Mouse (Mus musculus) right cerebral cortex, postnatal 14 days (tissue): ENCODE measurements around the gene Lrrc10b.

Experiments used
- DNase-seq: peaks from one replicate; pipeline ENCODE4 v3.0.0; 2022

Gene Lrrc10b

DNA sequence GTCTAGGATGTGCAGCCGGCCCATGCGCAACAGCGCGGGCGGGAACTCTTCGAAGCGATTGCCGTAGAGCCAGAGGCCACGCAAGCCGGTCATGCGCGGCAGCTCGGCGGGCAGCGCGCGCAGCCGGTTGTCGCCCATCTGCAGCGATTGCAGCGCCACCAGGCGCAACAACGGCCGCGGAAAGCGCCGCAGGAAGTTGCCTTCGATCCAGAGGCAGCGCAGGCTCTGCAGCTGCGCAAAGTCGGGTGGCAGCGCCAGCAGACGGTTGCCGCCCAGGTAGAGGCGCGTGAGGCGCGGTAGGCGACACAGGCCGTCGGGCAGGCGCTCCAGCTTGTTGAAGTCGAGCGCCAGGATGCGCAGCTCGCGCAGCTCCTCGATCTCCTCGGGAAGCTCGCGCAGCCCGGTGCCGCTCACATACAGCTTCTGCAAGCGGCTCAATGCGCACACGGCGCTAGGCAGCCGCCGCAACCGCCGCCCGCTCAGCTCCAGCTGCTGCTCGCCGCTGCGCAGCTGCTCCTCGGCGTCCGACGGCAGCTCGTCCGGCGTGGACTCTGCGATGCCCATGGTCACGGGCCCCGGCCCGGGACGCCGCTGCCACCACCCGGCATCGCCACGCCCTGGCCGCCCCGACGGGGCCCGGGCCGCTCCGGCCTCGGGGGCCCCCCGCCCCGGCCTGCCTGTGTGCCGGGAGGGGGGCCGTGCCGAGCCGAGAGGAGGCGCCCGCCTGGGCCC lies at the start of gene Lrrc10b:
TSS of gene Lrrc10b (minus strand) at position 722 of the 732 bp plus-strand sequence.
- peak; percentile 76 for DNase-seq

DNA sequence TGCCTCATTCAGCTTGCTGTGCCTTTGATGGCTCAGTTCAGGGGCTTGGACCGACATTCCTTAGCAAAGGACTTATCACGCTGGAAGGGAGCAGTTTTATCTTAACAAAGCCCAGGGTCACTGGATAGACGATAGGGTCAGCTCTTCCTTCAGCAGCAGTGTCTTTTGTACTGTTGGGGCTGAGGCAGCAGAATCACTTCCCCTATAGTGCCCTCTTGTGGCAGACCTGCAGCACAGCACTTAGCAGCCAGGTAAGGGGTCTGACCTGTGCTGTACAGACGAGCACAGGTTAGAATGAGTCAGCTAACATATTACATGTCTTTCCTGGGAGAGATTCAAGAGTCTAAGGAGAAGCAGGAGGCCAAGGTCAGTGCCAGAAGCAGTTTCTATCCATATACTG lies 45.3 kb upstream of the Lrrc10b start:
- DNase-seq = no peak

DNA sequence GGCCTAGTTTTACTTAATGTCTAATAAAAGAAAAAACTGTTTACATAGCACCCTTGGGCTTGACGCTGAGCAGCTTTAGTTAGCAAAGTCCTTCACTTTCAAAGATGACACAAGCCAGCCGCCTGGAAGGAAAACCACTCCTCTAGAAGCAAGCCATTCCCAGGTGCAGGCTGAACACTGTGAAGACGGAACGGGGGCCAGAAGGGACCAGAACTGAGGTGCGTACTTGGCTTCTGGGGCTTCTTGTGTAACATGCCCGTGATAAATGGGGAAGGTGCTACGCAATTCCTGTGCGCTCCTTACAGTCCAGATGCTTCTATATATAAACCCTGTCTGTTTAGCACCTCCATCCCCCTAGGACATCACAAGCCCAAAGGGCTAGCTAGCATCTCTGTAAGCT lies 43.3 kb upstream of the Lrrc10b start:
- DNase-seq = no peak

DNA sequence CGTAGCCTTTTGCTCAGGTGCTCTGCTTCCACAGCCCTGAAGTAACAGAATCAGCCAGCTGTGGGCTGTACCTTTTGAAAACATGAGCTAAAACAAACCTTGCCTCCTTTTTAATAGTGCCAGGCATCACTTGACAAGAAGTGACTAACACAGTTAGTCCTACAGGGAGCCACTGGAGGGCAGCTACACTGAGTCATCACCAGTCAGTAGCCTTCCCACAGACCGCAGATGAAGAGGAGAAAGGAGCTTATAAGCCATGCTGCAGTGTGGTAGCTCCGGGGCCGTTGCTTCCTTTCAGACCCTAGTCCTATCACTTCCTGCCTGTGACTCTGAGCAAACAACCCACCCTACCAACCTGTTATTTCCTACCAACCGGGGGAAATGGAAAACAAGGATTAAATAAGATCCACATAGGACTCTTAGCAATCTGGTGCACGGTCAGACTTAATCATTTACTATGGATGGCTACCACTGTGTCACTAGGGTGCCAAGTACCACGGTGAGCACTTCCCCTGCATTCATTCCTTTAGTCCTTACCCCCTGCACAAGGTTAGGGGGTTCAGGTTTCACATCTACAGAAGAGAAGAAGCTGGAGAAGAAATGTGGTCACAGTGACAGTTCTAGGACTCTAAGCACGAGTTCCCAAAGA lies 40.4 kb upstream of the Lrrc10b start:
- no peak for DNase-seq

DNA sequence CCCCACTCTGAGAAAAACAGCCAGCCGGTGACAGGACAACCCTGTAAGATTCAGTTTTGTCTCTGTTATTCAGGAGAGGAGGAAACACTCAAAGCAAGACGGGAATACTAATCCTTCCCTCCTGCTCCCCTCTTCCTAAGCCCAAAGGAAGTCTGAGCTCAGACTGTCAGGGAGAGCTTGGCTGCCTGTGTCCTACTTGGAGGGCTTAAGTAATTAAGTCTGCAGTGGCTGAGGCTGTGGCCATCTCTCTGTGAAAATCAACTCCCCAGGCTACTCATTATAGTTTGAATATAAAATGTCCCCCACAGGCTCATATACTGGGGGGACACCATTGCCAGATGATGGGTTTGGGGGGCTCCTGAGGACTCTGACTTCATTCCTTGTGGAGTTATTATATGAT lies 39.7 kb upstream of the Lrrc10b start:
- no peak for DNase-seq

DNA sequence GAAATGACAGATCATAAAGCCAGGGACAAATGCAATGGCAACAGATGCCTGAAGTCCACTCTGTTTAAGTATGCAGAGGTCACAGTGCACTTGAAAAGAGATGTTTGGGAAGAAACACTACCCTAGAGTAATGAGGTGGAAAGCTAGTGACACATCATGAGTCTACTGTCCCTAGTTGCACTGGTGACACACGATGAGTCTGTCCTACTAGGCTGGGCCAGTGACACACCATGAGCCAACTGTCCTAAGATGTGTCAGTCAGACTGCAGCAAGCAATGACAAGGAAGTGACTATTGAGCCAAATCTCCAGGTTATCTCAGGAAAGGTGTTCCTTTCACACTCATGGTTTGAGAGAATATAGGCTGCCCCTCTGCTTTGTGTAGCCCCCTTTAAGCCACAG lies 38.4 kb upstream of the Lrrc10b start:
- no peak for DNase-seq

DNA sequence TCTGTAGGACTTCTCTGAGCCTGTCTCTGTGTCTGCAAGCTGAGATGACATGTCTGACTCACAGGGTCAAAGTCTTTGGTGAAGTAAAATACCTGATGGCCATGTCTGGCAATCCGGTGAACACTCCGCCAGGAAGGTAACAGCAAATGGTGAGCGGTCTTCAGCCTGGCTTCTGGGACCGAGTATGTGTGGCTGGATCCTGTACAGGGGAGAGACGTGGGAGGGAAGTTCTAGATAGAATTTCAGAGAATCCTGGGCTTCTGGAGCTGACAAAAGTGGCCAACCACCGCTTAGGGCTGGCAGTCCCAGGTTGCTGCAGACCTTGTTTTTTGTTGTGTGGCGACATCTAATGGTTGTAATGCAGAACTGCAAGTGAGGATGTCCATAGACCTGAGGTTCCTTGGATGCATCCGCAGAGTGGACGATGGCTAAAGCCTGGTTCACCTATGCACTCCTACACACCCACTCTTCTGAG lies 29.0 kb upstream of the Lrrc10b start:
- DNase-seq = peak; percentile 33

DNA sequence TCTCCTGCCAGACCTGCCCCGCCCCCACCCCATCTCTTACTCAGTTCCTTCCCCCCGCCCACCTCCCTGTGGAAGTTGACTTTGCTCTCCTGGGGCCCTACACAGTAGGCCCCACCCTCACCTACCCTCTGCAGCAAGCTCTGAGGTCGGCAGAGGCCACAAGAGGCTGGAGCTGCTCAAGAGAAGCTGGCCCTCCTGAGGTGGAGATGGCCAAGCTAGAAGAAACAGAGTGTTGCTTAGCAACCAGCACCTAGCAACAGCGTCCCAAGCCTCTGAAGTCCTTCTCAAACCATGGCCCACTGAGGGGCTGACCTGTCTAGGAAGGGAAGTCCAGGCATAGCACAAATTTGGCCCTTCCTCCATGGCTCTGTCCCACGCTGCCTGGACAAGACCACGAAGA lies 25.4 kb upstream of the Lrrc10b start, which contains the start of gene Ppp1r32:
TSS of gene Ppp1r32 (minus strand) at position 226 of the 400 bp plus-strand sequence.
- no peak for DNase-seq

DNA sequence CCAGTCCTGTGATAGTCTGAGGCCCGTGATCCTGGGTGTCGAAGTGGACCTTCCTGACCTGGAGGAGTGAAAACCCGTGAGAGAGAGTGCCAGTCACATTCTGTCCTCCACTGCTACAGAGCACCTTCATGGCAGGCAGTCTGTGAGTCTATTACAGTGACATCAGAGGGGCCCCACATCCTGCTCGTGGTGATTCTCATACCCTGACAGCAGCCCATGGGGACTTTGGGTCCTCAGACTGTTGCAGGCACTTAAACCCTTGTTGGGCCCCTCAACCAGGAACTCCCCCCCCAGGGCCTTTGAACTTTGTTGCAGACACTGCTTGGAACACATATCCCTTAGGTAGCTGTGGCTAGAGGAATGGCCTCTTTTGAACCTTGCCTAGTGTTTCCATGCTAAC lies 22.3 kb upstream of the Lrrc10b start:
- DNase-seq = no peak

DNA sequence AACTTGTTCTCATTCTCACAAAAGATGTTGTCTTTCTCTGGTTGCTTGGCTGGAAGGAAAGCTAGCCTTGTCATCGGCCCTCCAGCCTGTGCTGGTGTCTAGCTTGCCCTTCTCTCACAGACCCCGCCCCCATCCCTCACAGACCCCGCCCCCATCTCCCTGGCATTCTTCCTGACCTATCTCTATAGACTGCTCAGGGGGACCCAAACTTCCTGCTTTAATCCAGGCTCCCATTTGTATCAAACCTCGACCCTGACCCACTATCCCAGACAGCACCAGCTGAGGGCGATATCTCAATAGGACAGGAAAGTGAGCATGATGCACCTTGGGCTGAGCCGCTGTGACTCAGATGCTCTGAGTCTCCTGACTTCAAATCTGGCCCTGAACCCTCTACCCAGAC lies 16.5 kb upstream of the Lrrc10b start:
- DNase-seq = no peak

DNA sequence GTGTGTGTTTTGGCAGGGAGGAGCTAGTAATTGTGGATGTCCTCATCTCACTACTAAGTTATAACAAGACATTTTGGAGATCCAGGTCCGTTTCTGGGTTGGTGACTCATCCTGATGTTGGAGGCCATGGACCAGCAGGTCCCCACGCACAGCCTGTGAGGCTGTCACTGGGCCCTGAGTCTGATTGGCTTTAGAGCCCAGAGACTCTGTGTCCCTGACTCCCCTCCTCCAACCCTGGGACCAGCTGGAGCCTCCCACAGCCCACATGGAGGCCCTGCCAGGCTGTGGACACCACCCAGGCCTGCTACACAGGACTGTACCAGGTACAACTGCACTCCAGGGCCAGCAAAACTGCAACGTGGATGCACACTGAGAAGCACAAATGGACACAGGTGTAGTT lies 15.7 kb upstream of the Lrrc10b start:
- DNase-seq = no peak

DNA sequence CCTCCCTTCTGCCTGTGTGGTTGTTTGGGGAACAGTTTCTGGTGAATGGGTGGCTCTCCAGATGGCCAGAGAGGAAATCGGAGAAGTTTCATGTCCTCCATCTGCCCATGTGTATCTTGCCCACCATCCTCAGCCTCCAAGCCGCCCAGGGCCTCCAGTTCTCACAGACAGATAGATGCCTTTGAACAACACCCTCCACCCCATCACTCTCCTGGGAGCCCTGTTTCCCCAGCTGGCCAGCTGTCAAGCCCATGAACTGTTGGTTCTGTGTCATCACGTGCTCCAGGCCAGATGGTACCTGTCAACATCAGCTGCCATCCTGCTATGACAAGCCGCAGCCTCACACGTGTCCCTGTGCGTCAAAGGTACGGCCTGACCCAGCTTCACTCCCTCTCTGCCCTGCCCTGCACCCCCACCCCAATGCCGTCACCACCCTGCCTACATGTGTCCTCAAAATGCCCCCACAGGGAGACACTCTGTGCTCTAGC lies 11.9 kb upstream of the Lrrc10b start:
- no peak for DNase-seq

DNA sequence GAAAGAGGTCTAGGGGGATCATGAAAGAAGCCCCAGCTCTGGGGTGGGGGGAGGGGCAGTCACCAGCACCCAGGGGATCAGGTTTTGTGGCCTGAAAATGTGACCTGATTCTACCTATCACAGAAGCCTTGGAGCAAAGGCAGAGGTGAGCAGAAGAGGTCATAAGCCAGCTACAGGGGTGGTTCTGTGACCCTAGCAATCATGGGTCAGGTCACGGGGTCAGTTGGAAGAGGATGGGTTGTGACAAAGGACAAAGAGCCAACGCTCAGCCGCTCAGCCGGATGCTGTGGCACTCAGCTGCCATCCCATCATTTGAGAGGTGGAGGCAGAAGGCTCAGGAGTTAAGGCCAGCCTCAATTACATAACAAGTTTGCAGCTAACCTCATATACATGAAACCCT lies 7.2 kb upstream of the Lrrc10b start:
- no peak for DNase-seq

DNA sequence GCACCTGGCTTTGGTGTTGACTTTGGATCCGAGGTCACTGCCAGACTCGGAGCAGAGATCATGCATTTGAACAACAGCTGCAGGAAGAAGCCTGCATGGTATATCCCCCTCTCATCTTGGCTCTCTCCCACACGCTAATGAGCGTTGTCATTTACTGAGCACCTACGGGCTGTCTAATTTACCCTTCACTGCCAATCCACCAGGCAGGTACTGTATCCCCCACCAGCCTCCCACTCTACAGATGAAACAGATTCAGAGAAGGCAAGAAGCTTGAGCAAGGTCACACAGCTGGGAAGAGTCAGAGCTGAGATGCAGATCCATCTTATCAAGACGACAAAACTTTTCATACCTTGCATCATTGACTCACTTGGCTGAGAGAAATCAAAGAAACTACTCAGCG lies 4.3 kb upstream of the Lrrc10b start:
- DNase-seq = no peak

DNA sequence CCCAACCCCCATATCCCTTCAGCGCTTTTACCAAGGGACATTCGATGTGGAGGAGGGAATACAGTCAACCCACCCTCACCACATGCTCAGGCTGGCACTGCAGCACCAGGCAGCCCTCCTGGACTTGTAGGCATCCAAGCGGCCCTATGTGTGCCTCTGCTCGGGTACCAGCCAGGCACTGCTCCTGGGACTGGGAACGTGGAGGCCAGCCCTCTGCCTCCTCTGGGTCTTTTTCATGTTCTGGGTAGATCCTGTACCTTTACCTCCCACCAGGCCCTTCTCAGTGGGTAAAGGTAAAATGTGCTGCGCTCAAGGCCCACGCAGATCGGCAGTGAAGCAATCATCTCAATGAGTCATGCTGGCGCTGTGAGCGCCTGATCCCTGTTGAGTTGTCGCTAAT lies 2.6 kb upstream of the Lrrc10b start:
- no peak for DNase-seq

DNA sequence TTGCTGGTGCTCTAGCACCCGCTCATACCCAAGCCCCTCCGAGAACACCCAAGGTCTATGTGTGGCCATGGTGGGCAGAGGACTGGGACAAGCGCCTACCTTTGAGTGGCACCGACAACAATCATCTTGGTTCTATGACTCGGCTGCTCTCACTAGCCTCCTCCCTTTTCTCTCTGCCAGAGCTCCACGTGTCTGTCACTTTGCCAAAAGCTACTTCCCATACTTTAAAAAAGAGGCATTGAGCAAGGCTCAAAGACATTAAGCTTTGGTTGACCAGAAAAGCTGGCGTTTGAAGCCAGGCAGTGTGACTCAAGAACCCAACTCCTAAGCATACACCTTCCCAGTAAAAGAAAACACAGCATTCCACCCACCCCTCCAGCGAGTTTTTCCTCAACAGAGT lies 823 bp upstream of the Lrrc10b start:
- DNase-seq = no peak

DNA sequence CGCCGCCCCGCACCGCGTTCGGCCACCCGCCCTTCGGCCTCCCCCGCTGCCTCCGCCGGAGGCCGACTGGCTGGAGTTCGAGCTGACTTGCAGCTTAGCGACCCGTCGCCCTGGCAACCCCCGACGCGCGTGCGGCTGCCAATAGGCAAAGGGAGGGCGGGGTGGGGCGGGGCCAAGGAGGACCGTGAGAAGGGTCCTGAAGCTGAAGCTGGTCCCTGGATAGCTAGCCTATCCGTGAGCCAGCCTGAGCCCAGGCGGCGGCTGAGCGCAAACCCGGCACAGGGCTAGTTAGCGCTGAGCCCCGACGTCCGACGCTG lies 169 bp upstream of the Lrrc10b start:
- peak; percentile 71 for DNase-seq

DNA sequence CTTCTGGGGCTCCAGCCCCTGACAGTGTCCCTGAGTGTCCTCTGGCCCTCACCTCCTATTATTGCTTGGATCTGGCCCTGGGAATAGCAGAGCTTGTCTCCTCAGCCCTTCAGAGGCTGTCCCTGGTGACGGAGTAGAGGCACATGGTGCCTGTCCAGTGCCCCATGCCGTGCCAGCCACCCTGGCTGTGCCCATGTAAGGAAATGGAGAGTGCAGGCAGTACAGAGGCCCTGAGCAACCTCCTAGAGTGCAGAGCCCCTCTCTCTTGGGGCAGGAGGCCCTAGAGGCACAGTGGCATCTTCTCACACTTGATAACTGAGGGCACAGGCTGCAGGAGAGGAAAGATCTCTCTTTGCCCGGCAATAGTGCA lies 1.9 kb downstream of the Lrrc10b start:
- no peak for DNase-seq

DNA sequence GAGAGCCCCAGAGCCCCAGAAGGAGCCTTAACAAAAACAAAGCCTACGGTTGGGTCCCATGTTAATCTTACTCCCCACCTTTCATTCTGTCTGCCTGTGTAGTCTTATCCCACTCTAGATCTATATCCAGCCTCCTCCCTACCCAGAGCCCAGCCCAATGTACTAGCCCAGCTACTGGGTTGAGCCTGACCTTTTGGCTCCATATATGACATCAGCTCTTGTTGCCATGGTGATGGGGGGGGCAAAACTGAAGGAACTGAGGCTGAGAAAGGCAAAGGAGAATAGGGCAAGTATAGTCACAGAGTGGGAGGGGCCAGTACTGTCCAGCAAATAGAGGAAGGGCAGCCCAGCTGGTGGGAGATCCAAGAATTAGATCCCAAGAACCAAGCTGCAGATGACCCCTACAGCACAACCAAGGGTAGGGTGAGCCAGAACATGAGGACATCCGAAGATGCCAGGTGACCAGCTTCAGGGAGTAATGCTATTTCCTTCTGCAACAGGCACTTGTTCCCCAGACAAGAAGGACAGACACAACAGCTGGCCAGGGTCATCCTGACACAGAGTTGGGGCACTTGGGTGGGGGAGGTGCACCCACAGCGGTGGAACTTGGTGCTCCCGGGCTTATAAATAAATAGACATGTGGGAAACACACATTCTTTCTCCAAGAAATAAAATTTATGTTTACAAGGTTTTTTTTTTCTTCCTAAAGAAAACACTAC lies 2.4 kb downstream of the Lrrc10b start:
- DNase-seq = no peak

DNA sequence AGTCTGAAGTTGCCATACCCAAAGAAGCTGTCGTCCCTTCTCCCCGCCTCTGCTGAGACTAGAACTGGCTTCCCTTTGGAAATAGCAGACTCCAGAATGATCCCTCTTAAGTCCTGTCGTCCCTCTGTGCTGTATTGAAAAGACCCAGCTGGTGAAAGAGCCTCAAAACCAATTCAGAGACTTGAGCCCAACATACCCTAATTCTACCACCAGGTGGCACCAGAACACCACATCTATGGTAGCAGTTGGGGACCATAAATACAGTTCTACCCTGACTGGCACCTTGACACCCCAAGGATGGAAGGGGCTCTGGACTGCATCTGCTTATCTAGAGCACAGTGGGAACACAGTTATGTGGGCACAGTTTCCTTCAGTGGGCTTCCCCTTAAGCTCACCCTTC lies 7.6 kb downstream of the Lrrc10b start:
- DNase-seq = peak; percentile 77

DNA sequence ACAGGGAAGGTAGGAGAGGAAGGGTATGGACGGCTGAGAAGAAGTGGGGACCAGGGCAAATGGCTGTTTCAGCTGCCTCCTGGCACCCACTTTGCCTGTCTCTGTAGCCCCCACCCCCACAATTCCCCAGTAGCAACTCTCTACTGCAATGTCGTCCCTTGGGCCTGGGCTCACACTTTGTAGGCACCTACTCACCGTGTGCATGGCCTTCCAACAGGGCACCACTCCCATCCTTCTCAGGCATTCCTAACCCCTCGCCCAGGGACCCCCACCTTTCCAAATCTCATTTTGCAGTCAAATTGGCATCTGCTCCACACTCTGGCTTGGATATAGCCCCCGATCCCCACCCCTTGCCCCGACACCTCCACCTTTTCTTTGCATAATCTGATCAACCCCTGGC lies 8.1 kb downstream of the Lrrc10b start:
- no peak for DNase-seq

DNA sequence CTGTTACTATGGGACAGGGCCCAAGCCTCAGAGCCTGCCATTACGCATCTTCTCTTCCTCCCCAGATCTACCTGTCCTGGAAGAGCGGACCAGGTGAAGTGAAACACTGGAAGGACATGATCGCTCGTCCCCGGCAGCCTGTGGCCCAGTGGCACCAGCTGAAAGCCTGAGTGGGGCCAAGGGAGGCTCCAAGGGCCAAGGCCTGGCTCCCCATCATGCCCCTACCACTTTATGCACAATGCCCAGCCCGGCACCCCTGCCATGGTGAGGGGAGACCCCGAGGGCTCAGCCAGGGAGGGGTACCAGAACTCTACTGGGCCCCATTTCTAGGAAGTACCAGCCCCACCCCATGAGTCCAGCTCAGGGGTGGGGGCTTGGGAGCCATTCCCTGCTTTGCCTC lies 9.0 kb downstream of the Lrrc10b start:
- DNase-seq = no peak

DNA sequence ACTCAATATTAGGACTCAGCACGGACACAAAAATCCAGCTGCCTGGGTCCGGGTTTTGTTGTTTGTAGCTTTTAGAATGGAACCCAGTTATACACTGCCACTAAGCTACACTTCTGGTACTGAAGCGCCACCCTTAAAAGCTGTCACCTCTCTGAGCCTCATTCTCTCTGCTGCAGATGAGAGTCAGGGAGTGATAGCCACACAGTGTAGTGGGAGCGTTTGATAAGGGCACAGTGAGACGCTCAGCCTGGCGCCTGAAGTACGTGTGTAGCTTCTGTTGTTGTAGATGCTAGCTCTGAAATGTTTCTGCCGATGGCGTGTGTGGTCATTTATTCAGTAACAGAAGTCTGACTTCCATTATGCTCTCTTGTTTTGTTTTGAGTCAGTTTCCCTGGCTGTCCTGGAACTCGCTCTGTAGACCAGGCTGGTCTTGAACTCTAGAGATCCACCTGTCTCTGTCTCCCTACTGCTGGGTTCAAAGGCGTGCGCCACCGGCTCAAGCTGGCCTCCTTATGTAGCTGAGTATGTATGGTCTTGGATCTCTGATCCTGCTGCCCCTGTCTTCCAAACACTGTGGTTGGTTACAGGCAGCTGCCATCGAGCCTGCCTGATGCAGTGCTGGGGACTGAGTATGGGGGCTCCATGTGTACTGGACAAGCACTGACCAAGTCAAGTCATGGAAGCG lies 12.4 kb downstream of the Lrrc10b start:
- no peak for DNase-seq

DNA sequence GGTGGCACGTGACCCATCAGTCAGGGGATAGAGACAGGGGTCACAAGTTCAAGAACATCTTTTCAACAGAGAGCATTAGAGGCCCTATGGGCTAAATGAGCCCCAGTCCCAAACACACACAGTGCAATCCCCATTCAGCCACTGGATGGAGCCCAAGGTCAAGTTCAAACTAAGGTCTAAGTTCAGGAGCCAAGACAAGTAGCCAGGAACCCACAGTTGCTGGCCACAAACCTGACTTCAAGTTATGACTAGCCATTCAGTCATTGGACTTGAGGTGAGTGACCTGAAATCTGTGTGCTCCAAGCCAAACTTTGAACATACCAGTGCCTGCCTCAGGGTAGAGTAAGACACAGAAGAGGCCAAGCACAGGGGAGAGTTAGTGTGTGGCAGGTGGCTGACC lies 19.8 kb downstream of the Lrrc10b start:
- DNase-seq = no peak
